Mouse (Mus musculus) MEL (cell line): ENCODE measurements around the gene Tchp. TPM values are rescaled to one million over a fixed set of nuclear protein-coding genes. Genes with fewer than 3 reads are reported as not detected.

Experiments
- DNase-seq: peaks from one replicate; pipeline ENCODE4 v3.0.0; 2011; ENCODE audit warnings: low read depth, low spot score
- H3K27ac ChIP-seq: 2 replicates; pipeline ENCODE4 v1.5.1; 2012; ENCODE audit warnings: low read depth, mild to moderate bottlenecking, control low read depth, low read length, moderate library complexity; ENCODE audit not compliant: control insufficient read depth
- H3K27me3 ChIP-seq, 2 experiments: fragments of 150-350 bp in 1 of 2; sonication (generic) in 1 of 2; 2 replicates each; pipeline ENCODE4 v1.6.1; 2012; ENCODE audit warnings: low read length in 2 of 2, mild to moderate bottlenecking in 2 of 2, improper control_type of control experiment in 1 of 2, moderate library complexity in 1 of 2; ENCODE audit not compliant: insufficient read depth in 2 of 2, control insufficient read depth in 1 of 2
- H3K36me3 ChIP-seq, 2 experiments: 2 replicates each; pipeline ENCODE4 v1.6.1; 2012 to 2014; ENCODE audit warnings: low read length in 2 of 2, improper control_type of control experiment in 1 of 2, inconsistent platforms in 1 of 2, mild to moderate bottlenecking in 1 of 2; ENCODE audit not compliant: insufficient read depth in 2 of 2, control insufficient read depth in 1 of 2
- H3K4me1 ChIP-seq, 2 experiments: fragments of 150-350 bp in 1 of 2; sonication (generic) in 1 of 2; 2 replicates each; pipeline ENCODE4 v1.6.1; 2012; ENCODE audit warnings: low read length in 2 of 2, improper control_type of control experiment in 1 of 2, mild to moderate bottlenecking in 1 of 2; ENCODE audit not compliant: insufficient read depth in 2 of 2, control insufficient read depth in 1 of 2
- H3K4me3 ChIP-seq, 2 experiments: fragments of 150-350 bp in 1 of 2; sonication (generic) in 1 of 2; 2 replicates each; pipeline ENCODE4 v1.5.1; 2012; ENCODE audit warnings: low read depth in 2 of 2, low read length in 2 of 2, mild to moderate bottlenecking in 2 of 2, moderate library complexity in 2 of 2, control low read depth in 1 of 2, improper control_type of control experiment in 1 of 2; ENCODE audit not compliant: control insufficient read depth in 1 of 2, insufficient read depth in 1 of 2
- H3K79me2 ChIP-seq: 2 replicates; pipeline ENCODE4 v1.6.1; 2012; ENCODE audit warnings: mild to moderate bottlenecking, low read length, moderate library complexity; ENCODE audit not compliant: control insufficient read depth, poor library complexity, insufficient read depth
- H3K9ac ChIP-seq: 2 replicates; pipeline ENCODE4 v1.6.1; 2012; ENCODE audit warnings: low read depth, mild to moderate bottlenecking, control low read depth, low read length, moderate library complexity; ENCODE audit not compliant: control insufficient read depth, poor library complexity, severe bottlenecking
- H3K9me3 ChIP-seq: fragments of 150-350 bp; sonication (generic); replicated peaks from 2 replicates; pipeline ENCODE4 v1.6.1; 2012; ENCODE audit warnings: mild to moderate bottlenecking, low read length, improper control_type of control experiment, moderate library complexity; ENCODE audit not compliant: insufficient read depth
- BHLHE40 ChIP-seq: IDR thresholded peaks from 2 replicates; pipeline ENCODE4 v1.6.1; 2012; ENCODE audit warnings: low read depth, mild to moderate bottlenecking, inconsistent platforms, low read length, improper control_type of control experiment, borderline replicate concordance
- CHD1 ChIP-seq: IDR thresholded peaks from 2 replicates; pipeline ENCODE4 v1.6.1; 2012; ENCODE audit warnings: low read depth, mild to moderate bottlenecking, inconsistent platforms, low read length, improper control_type of control experiment
- CHD2 ChIP-seq: IDR thresholded peaks from 2 replicates; pipeline ENCODE4 v1.6.1; 2011; ENCODE audit warnings: low read length, improper control_type of control experiment
- E2F4 ChIP-seq: IDR thresholded peaks from 2 replicates; pipeline ENCODE4 v1.6.1; 2011; ENCODE audit warnings: low read depth, low read length, improper control_type of control experiment, borderline replicate concordance
- ELF1 ChIP-seq: IDR thresholded peaks from 2 replicates; pipeline ENCODE4 v1.6.1; 2014; ENCODE audit warnings: low read depth, mild to moderate bottlenecking, inconsistent platforms, low read length, improper control_type of control experiment, moderate library complexity
- EP300 ChIP-seq, 2 experiments: IDR thresholded peaks; 2 replicates each; pipeline ENCODE4 v1.6.1; 2011; ENCODE audit warnings: improper control_type of control experiment in 2 of 2, low read length in 2 of 2, low read depth in 1 of 2, mild to moderate bottlenecking in 1 of 2
- GABPA ChIP-seq: IDR thresholded peaks from 2 replicates; pipeline ENCODE4 v1.6.1; 2012; ENCODE audit warnings: low read depth, mild to moderate bottlenecking, inconsistent platforms, low read length, improper control_type of control experiment, moderate library complexity
- JUND ChIP-seq: IDR thresholded peaks from 2 replicates; pipeline ENCODE4 v1.6.1; 2011; ENCODE audit warnings: low read depth, mild to moderate bottlenecking, improper control_type of control experiment, low read length
- MAFK ChIP-seq: IDR thresholded peaks from 2 replicates; pipeline ENCODE4 v1.6.1; 2011; ENCODE audit warnings: low read depth, mild to moderate bottlenecking, low read length, improper control_type of control experiment, borderline replicate concordance
- MAZ ChIP-seq: IDR thresholded peaks from 2 replicates; pipeline ENCODE4 v1.6.1; 2012; ENCODE audit warnings: low read depth, mild to moderate bottlenecking, inconsistent platforms, low read length, improper control_type of control experiment
- MEF2A ChIP-seq: IDR thresholded peaks from 2 replicates; pipeline ENCODE4 v1.6.1; 2014; ENCODE audit warnings: low read depth, mild to moderate bottlenecking, inconsistent platforms, low read length, improper control_type of control experiment; ENCODE audit not compliant: poor library complexity, insufficient replicate concordance, severe bottlenecking; ENCODE audit errors: extremely low read depth
- MYB ChIP-seq: IDR thresholded peaks from 2 replicates; pipeline ENCODE4 v1.6.1; 2011; ENCODE audit warnings: mild to moderate bottlenecking, low read depth, low read length, improper control_type of control experiment
- MYC ChIP-seq: IDR thresholded peaks from 2 replicates; pipeline ENCODE4 v1.6.1; 2011; ENCODE audit warnings: low read depth, mild to moderate bottlenecking, low read length, improper control_type of control experiment, moderate library complexity
- NELFE ChIP-seq: IDR thresholded peaks from 2 replicates; pipeline ENCODE4 v1.6.1; 2011; ENCODE audit warnings: low read depth, low read length, improper control_type of control experiment
- NRF1 ChIP-seq: IDR thresholded peaks from 2 replicates; pipeline ENCODE4 v1.6.1; 2014; ENCODE audit warnings: low read depth, mild to moderate bottlenecking, inconsistent platforms, low read length, improper control_type of control experiment, moderate library complexity; ENCODE audit not compliant: poor library complexity, insufficient read depth, severe bottlenecking
- POLR2A ChIP-seq, 2 experiments: IDR thresholded peaks; 2 replicates each; pipeline ENCODE4 v1.6.1; 2011 to 2012; ENCODE audit warnings: low read length in 2 of 2, mild to moderate bottlenecking in 2 of 2, control low read depth in 1 of 2, improper control_type of control experiment in 1 of 2, low read depth in 1 of 2, moderate library complexity in 1 of 2; ENCODE audit not compliant: control insufficient read depth in 1 of 2, insufficient read depth in 1 of 2, poor library complexity in 1 of 2
- POLR2AphosphoS2 ChIP-seq: IDR thresholded peaks from 2 replicates; pipeline ENCODE4 v1.6.1; 2011; ENCODE audit warnings: low read length, improper control_type of control experiment
- SIN3A ChIP-seq: IDR thresholded peaks from 2 replicates; pipeline ENCODE4 v1.6.1; 2012; ENCODE audit warnings: low read length, improper control_type of control experiment, inconsistent platforms
- TCF12 ChIP-seq: IDR thresholded peaks from 2 replicates; pipeline ENCODE4 v1.6.1; 2014; ENCODE audit warnings: low read depth, mild to moderate bottlenecking, inconsistent platforms, low read length, improper control_type of control experiment, moderate library complexity
- UBTF ChIP-seq: IDR thresholded peaks from 2 replicates; pipeline ENCODE4 v1.6.1; 2012; ENCODE audit warnings: low read depth, mild to moderate bottlenecking, inconsistent platforms, low read length, improper control_type of control experiment, moderate library complexity, borderline replicate concordance; ENCODE audit not compliant: insufficient read depth
- USF1 ChIP-seq: IDR thresholded peaks from 2 replicates; pipeline ENCODE4 v1.6.1; 2014; ENCODE audit warnings: low read depth, mild to moderate bottlenecking, inconsistent platforms, low read length, improper control_type of control experiment, moderate library complexity
- USF2 ChIP-seq, 2 experiments: IDR thresholded peaks; 2 replicates each; pipeline ENCODE4 v1.6.1; 2011 to 2012; ENCODE audit warnings: improper control_type of control experiment in 2 of 2, low read length in 2 of 2, borderline replicate concordance in 1 of 2, inconsistent platforms in 1 of 2, low read depth in 1 of 2, mild to moderate bottlenecking in 1 of 2; ENCODE audit not compliant: insufficient read depth in 1 of 2
- ZKSCAN1 ChIP-seq: IDR thresholded peaks from 2 replicates; pipeline ENCODE4 v1.6.1; 2012; ENCODE audit warnings: low read depth, mild to moderate bottlenecking, inconsistent platforms, low read length, improper control_type of control experiment, moderate library complexity
- ZMIZ1 ChIP-seq: IDR thresholded peaks from 2 replicates; pipeline ENCODE4 v1.6.1; 2012; ENCODE audit warnings: low read depth, mild to moderate bottlenecking, inconsistent platforms, low read length, improper control_type of control experiment, moderate library complexity
- ZNF384 ChIP-seq: IDR thresholded peaks from 2 replicates; pipeline ENCODE4 v1.6.1; 2012; ENCODE audit warnings: low read depth, mild to moderate bottlenecking, inconsistent platforms, low read length, improper control_type of control experiment
- polyA plus RNA-seq, 2 experiments: library from polyadenylated mRNA; stranded (reverse) in 1 of 2; unstranded in 1 of 2; fragments of >175 nt in 1 of 2; fragments of >200 nt in 1 of 2; gene quantifications; 2 replicates each; pipeline versions ENCODE4 v1.2.1 to v1.2.4; 2012; ENCODE audit warnings: low replicate concordance in 2 of 2, low read depth in 1 of 2; ENCODE audit not compliant: insufficient read length in 2 of 2, insufficient read depth in 1 of 2, missing spikeins in 1 of 2
- total RNA-seq: library from RNA; depleted of rRNA; stranded (reverse); fragments of 300-350 nt; gene quantifications from 2 replicates; pipeline ENCODE4 v1.2.3, GENCODE M21; 2012

Gene Tchp
- total and polyA plus RNA-seq, 3 experiments, result 13.6 to 21.1 TPM; not detected in 1

- no peak overlapping the region for H3K4me3 ChIP-seq
- no peak for DNase-seq
- TF ChIP-seq EP300 (IDR thresholded peaks at IDR 0.05; ENCODE audit: low read depth in 1 of 2, low read length in 2 of 2) (no peak), MYB (no peak), BHLHE40 (no peak), ZMIZ1 (no peak), TCF12 (no peak), MAFK (no peak), UBTF (no peak), ZKSCAN1 (no peak), MAZ (no peak), CHD2 (no peak), SIN3A (no peak), USF2 (IDR thresholded peaks at IDR 0.05; ENCODE audit: borderline replicate concordance in 1 of 2, insufficient read depth in 1 of 2, low read depth in 1 of 2, low read length in 2 of 2) (no peak), GABPA (no peak), NELFE (no peak), CHD1 (no peak), POLR2AphosphoS2 (no peak)
- TF ChIP-seq, all 39 proteins: peak for 0
- Histone ChIP-seq H3K27ac (no peak overlapping the region), H3K9me3 (no peaks in the 10 kb centered on the region), H3K27me3 (no peaks in the 10 kb centered on the region), H3K36me3 (no peaks in the 10 kb centered on the region), H3K9ac (no peak overlapping the region), H3K4me1 (no peaks in the 10 kb centered on the region), H3K79me2 (no peaks in the 10 kb centered on the region)
These were observed 7.0 kb downstream of the Tchp start for GRCm38 (mm10) chr5:114714551-114714950.

DNA sequence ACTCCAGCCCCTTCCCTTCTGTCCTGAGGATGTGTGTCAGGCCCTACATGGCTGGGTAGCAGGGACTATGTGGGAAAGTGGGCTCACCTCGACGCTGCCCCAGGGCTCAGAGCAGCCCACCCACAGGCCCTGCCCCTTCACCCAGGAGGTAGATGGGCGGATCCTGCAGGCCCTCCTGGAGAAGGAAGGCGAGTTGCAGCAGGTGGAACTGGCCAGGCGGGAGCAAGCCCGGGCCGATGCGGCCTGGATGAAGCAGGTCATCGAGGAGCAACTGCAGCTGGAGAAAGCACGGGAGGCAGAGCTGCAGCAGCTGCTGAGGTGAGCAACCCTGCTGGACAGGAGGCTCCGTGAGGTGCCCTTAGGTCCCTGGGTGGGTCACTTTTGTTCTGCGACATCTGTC lies 9.7 kb downstream of the Tchp start:
- TF ChIP-seq SIN3A (no peak), POLR2A (IDR thresholded peaks at IDR 0.05; ENCODE audit: control insufficient read depth in 1 of 2, insufficient read depth in 1 of 2, low read depth in 1 of 2, low read length in 2 of 2, poor library complexity in 1 of 2) (no peak), MAZ (no peak), JUND (no peak), USF2 (IDR thresholded peaks at IDR 0.05; ENCODE audit: borderline replicate concordance in 1 of 2, insufficient read depth in 1 of 2, low read depth in 1 of 2, low read length in 2 of 2) (no peak), CHD2 (no peak), USF1 (no peak), MYC (no peak), ELF1 (no peak), GABPA (no peak), NELFE (no peak), E2F4 (no peak), ZMIZ1 (no peak), ZNF384 (no peak), NRF1 (no peak), MEF2A (no peak)
- H3K27me3 ChIP-seq, result no peaks in the 10 kb centered on the region
- H3K4me1 ChIP-seq, result no peaks in the 10 kb centered on the region
- H3K9me3 ChIP-seq, result no peaks in the 10 kb centered on the region
- H3K9ac ChIP-seq, result no peak overlapping the region
- no peak for DNase-seq
- H3K27ac ChIP-seq, result no peak overlapping the region
- peaks cover 0 to 1% of the 10 kb centered on the region in 2 experiments; a peak in 1 of 4 replicates for H3K36me3 ChIP-seq
- no peak overlapping the region for H3K4me3 ChIP-seq
- H3K79me2 ChIP-seq, result no peaks in the 10 kb centered on the region
